Mouse (Mus musculus) G1E (cell line): Measurements from ENCODE around the gene Tap2.

Experiments used
- POLR2AphosphoS5 ChIP-seq: IDR thresholded peaks from 2 replicates; pipeline ENCODE4 v1.6.1; 2012; ENCODE audit warnings: low read depth, low read length, inconsistent platforms; ENCODE audit not compliant: insufficient replicate concordance
- TAL1 ChIP-seq: conservative IDR thresholded peaks from 2 replicates; pipeline ENCODE4 v1.6.1; 2012; ENCODE audit warnings: low read depth, low read length, inconsistent platforms, mixed read lengths

- TF ChIP-seq TAL1: no peak
- no peak for TF ChIP-seq POLR2AphosphoS5
Observed at GRCm38 (mm10) chr17:34206731-34207130, 3.4 kb downstream of the Tap2 start.
